Mouse (Mus musculus): ENCODE results near the gene Dmwd.

DNA sequence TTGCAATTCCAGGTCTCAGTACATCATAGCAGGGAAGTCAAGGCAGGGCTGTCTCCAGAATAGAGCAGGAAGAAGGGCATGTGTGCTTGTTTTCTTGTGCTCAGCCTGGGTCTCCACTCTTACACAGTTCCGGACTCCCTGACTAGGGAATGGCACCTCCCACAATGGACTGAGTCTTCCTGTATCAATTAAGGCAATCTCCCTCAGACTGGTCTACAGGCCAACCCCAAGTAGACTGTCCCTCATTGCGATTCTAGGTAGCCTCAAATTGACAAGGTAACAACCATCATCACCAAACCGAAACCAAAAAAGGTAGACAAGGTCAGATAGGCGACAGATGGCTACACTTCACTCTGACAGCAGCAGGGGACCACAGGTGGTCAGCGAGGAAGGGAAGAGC, 796 bp upstream of the Dmwd start:
- TF ChIP-seq CTCF (IDR thresholded peaks at IDR 0.05; ENCODE audit: control insufficient read depth, insufficient read depth, low read length) = no peak
- TF ChIP-seq POLR2A (IDR thresholded peaks at IDR 0.05; ENCODE audit: borderline replicate concordance, control insufficient read depth, low read depth, low read length) = no peak
